Mouse (Mus musculus): Measurements from ENCODE around the gene Carhsp1. TPM values are rescaled to one million over a fixed set of nuclear protein-coding genes. Genes with fewer than 3 reads are reported as not detected.
A peak's percentile ranks its signal among the peaks of the same experiment; 100 is the strongest.

Carhsp1 gene
- polyA plus RNA-seq, 1 experiment from 2014 or later = 56.5 TPM

- H3K36me3 ChIP-seq = peaks cover 96% of the 10 kb centered on the region
- no peak overlapping the region for H3K9ac ChIP-seq
- H3K4me3 ChIP-seq = no peak overlapping the region
- peaks cover 49% of the 10 kb centered on the region for H3K4me1 ChIP-seq
- no peaks in the 10 kb centered on the region for H3K27me3 ChIP-seq (replicated peaks)
- no peaks in the 10 kb centered on the region for H3K9me3 ChIP-seq (replicated peaks)
- WGBS (ENCODE audit: insufficient replicate concordance) = 87% methylated on average over 4 of the region's 4 CpGs
- H3K27ac ChIP-seq = no peak overlapping the region
- no peak for ATAC-seq
- H3K4me2 ChIP-seq = no peak overlapping the region
These were observed 13.2 kb downstream of the Carhsp1 start for GRCm38 (mm10) chr16:8658764-8659163.

- Histone ChIP-seq H3K27me3 (replicated peaks) (no peaks in the 10 kb centered on the region), H3K36me3 (peaks cover 96% of the 10 kb centered on the region), H3K9ac (no peak overlapping the region), H3K27ac (no peak overlapping the region), H3K4me3 (no peak overlapping the region), H3K4me2 (no peak overlapping the region), H3K9me3 (replicated peaks) (no peaks in the 10 kb centered on the region), H3K4me1 (peaks cover 46% of the 10 kb centered on the region)
- 78% methylated on average over 4 of the region's 4 CpGs for WGBS (ENCODE audit: insufficient replicate concordance)
- no peak for ATAC-seq
These were observed 13.6 kb downstream of the Carhsp1 start for GRCm38 (mm10) chr16:8658349-8658748.

- peaks cover 96% of the 10 kb centered on the region for H3K36me3 ChIP-seq
These were observed 15.7 kb downstream of the Carhsp1 start for GRCm38 (mm10) chr16:8656256-8656655.

GRCm38 (mm10) chr16:8655599-8655998, 16.4 kb downstream of the Carhsp1 start:
- ATAC-seq = peak; percentile 70
- H3K27ac ChIP-seq = no peak overlapping the region
- no peak overlapping the region for H3K4me3 ChIP-seq
- no peaks in the 10 kb centered on the region for H3K27me3 ChIP-seq (replicated peaks)
- no peak overlapping the region for H3K9ac ChIP-seq
- peaks cover 97% of the 10 kb centered on the region for H3K36me3 ChIP-seq
- no peak overlapping the region for H3K4me2 ChIP-seq
- WGBS (ENCODE audit: insufficient replicate concordance) = 71% methylated on average over 9 of the region's 9 CpGs
- H3K4me1 ChIP-seq = peaks cover 31% of the 10 kb centered on the region
- H3K9me3 ChIP-seq (replicated peaks) = no peaks in the 10 kb centered on the region

More at GRCm38 (mm10) chr16:8656256-8656655, 15.7 kb downstream of the Carhsp1 start:
- Histone ChIP-seq H3K4me2 (no peak overlapping the region), H3K27me3 (replicated peaks) (no peaks in the 10 kb centered on the region), H3K4me1 (peaks cover 36% of the 10 kb centered on the region), H3K9me3 (replicated peaks) (no peaks in the 10 kb centered on the region), H3K27ac (no peak overlapping the region), H3K9ac (no peak overlapping the region), H3K4me3 (no peak overlapping the region)
- no peak for ATAC-seq
- WGBS (ENCODE audit: insufficient replicate concordance) = 65% methylated on average over 2 of the region's 2 CpGs

GRCm38 (mm10) chr16:8655108-8655507, 16.8 kb downstream of the Carhsp1 start:
- ATAC-seq = no peak
- no peak overlapping the region for H3K9ac ChIP-seq
- no peak overlapping the region for H3K27ac ChIP-seq
- no peak overlapping the region for H3K4me2 ChIP-seq
- no peak overlapping the region for H3K4me3 ChIP-seq
- H3K4me1 ChIP-seq = peaks cover 26% of the 10 kb centered on the region
- H3K27me3 ChIP-seq (replicated peaks) = no peaks in the 10 kb centered on the region
- 79% methylated on average over 6 of the region's 6 CpGs for WGBS (ENCODE audit: insufficient replicate concordance)
- peaks cover 97% of the 10 kb centered on the region for H3K36me3 ChIP-seq
- no peaks in the 10 kb centered on the region for H3K9me3 ChIP-seq (replicated peaks)

GRCm38 (mm10) chr16:8650007-8650406, 21.9 kb downstream of the Carhsp1 start:
- H3K36me3 ChIP-seq = peaks cover 99% of the 10 kb centered on the region
- no peaks in the 10 kb centered on the region for H3K27me3 ChIP-seq (replicated peaks)
- WGBS (ENCODE audit: insufficient replicate concordance) = 91% methylated on average over 3 of the region's 3 CpGs
- no peak for ATAC-seq
- peaks cover 8% of the 10 kb centered on the region for H3K4me1 ChIP-seq
- H3K27ac ChIP-seq = no peak overlapping the region
- H3K9ac ChIP-seq = no peak overlapping the region
- no peak overlapping the region for H3K4me3 ChIP-seq
- no peak overlapping the region for H3K4me2 ChIP-seq
- no peaks in the 10 kb centered on the region for H3K9me3 ChIP-seq (replicated peaks)

- H3K27me3 ChIP-seq (replicated peaks) = no peaks in the 10 kb centered on the region
- peaks cover 11% of the 10 kb centered on the region for H3K4me1 ChIP-seq
These were observed 26.4 kb downstream of the Carhsp1 start for GRCm38 (mm10) chr16:8645546-8645945.

GRCm38 (mm10) chr16:8643855-8644254, 28.1 kb downstream of the Carhsp1 start:
- peak; percentile 79 for ATAC-seq
- Histone ChIP-seq H3K9me3 (replicated peaks) (no peaks in the 10 kb centered on the region), H3K4me3 (no peak overlapping the region), H3K9ac (no peak overlapping the region), H3K27ac (no peak overlapping the region), H3K4me1 (peaks cover 28% of the 10 kb centered on the region), H3K27me3 (replicated peaks) (no peaks in the 10 kb centered on the region), H3K4me2 (no peak overlapping the region), H3K36me3 (peaks cover 87% of the 10 kb centered on the region)
- 61% methylated on average over 2 of the region's 2 CpGs for WGBS (ENCODE audit: insufficient replicate concordance)

More at GRCm38 (mm10) chr16:8645546-8645945, 26.4 kb downstream of the Carhsp1 start:
- Histone ChIP-seq H3K36me3 (peaks cover 98% of the 10 kb centered on the region), H3K4me2 (no peak overlapping the region), H3K9me3 (replicated peaks) (no peaks in the 10 kb centered on the region), H3K27ac (no peak overlapping the region), H3K9ac (no peak overlapping the region), H3K4me3 (no peak overlapping the region)
- WGBS (ENCODE audit: insufficient replicate concordance) = 82% methylated on average over 6 of the region's 6 CpGs
- no peak for ATAC-seq

- no peak for ATAC-seq
- H3K9me3 ChIP-seq (replicated peaks) = no peaks in the 10 kb centered on the region
- 36% methylated on average over 11 of the region's 11 CpGs for WGBS (ENCODE audit: insufficient replicate concordance)
- peak overlapping the region; percentile 87; the same call in 1 of the 2 replicates for H3K4me3 ChIP-seq
- H3K4me1 ChIP-seq = peaks cover 56% of the 10 kb centered on the region
- H3K4me2 ChIP-seq = peak overlapping the region; percentile 86
- no peak overlapping the region for H3K9ac ChIP-seq
- H3K27ac ChIP-seq = no peak overlapping the region
- H3K27me3 ChIP-seq (replicated peaks) = no peaks in the 10 kb centered on the region
- peaks cover 60% of the 10 kb centered on the region for H3K36me3 ChIP-seq
These were observed 32.3 kb downstream of the Carhsp1 start for GRCm38 (mm10) chr16:8639466-8640191.

- 17% methylated on average over 7 of the region's 7 CpGs for WGBS (ENCODE audit: insufficient replicate concordance)
- ATAC-seq = no peak
- Histone ChIP-seq H3K4me2 (peak overlapping the region; percentile 86), H3K27me3 (replicated peaks) (no peaks in the 10 kb centered on the region), H3K4me1 (peaks cover 56% of the 10 kb centered on the region), H3K9me3 (replicated peaks) (no peaks in the 10 kb centered on the region), H3K36me3 (peaks cover 56% of the 10 kb centered on the region), H3K9ac (peak overlapping the region; percentile 91), H3K27ac (peak overlapping the region; percentile 94), H3K4me3 (peak overlapping the region; percentile 87)
These were observed 33.8 kb downstream of the Carhsp1 start for GRCm38 (mm10) chr16:8638131-8638530.

- peak; percentile 84 for ATAC-seq
- no peaks in the 10 kb centered on the region for H3K27me3 ChIP-seq (replicated peaks)
- peak within 1 kb of the TSS; percentile 94 for H3K27ac ChIP-seq
- WGBS (ENCODE audit: insufficient replicate concordance) = under 1% methylated on average over 59 of the region's 59 CpGs
- peak within 1 kb of the TSS; percentile 87 for H3K4me3 ChIP-seq
- peaks cover 60% of the 10 kb centered on the region for H3K4me1 ChIP-seq
- peak within 1 kb of the TSS; percentile 86 for H3K4me2 ChIP-seq
- peaks cover 54% of the 10 kb centered on the region for H3K36me3 ChIP-seq
- no peaks in the 10 kb centered on the region for H3K9me3 ChIP-seq (replicated peaks)
- H3K9ac ChIP-seq = peak within 1 kb of the TSS; percentile 91
These were observed 34.5 kb downstream of the Carhsp1 start, which contains the start of the genes Pmm2 and Tmem186 for GRCm38 (mm10) chr16:8637217-8638051. TSS of gene Pmm2 (plus strand) at chr16:8637674. TSS of gene Tmem186 (minus strand) at chr16:8637712.

GRCm38 (mm10) chr16:8636867-8637216, 35.1 kb downstream of the Carhsp1 start:
- Histone ChIP-seq H3K9me3 (replicated peaks) (no peaks in the 10 kb centered on the region), H3K27me3 (replicated peaks) (no peaks in the 10 kb centered on the region), H3K4me1 (peaks cover 59% of the 10 kb centered on the region), H3K4me3 (peak overlapping the region; percentile 87), H3K27ac (peak overlapping the region; percentile 94), H3K4me2 (peak overlapping the region; percentile 86), H3K36me3 (peaks cover 56% of the 10 kb centered on the region), H3K9ac (peak overlapping the region; percentile 91)
- under 1% methylated on average over 13 of the region's 13 CpGs for WGBS (ENCODE audit: insufficient replicate concordance)
- ATAC-seq = peak; percentile 46
